Mouse (Mus musculus) frontal cortex, postnatal 14 days (tissue): ENCODE measurements at regions not wholly inside any gene's neighbourhood (a gene's known extent, or its start where the extent isn't known, plus 50 kb on each side); places are given as distances from the start of the nearest gene placed in this dataset.

Source experiments
- DNase-seq, 2 experiments: peaks; one replicate each; pipeline ENCODE4 v3.0.0; 2022; ENCODE audit warnings: low spot score in 2 of 2

GRCm38 (mm10) chr8:8391321-8391720 is 269.7 kb downstream of the Efnb2 start:
- DNase-seq: no peak

- DNase-seq: no peak
Measured at GRCm38 (mm10) chr8:8378248-8378647, 282.8 kb downstream of the Efnb2 start.

DNA sequence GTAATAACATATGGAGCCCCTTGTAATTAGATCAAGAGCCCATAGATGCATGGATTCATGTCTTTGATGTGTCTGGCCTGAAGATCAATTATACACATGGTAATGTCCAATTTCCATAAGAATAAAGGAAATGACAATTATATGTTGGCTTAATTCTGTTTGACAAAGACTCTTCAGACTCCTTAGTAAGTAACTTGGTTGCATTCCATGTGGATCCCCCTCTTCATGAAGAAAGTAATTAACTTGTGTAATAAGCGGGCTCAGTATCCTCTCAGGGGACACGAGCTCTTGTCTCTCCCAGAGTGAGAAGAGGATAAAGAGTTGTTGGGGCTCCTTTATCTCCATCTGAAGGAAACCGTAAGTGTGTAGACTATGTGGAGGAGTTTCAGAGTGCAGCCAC is 284.3 kb downstream of the Efnb2 start:
- no peak for DNase-seq

- DNase-seq: no peak
Measured at GRCm38 (mm10) chr8:8376379-8376778, 284.7 kb downstream of the Efnb2 start.

DNA sequence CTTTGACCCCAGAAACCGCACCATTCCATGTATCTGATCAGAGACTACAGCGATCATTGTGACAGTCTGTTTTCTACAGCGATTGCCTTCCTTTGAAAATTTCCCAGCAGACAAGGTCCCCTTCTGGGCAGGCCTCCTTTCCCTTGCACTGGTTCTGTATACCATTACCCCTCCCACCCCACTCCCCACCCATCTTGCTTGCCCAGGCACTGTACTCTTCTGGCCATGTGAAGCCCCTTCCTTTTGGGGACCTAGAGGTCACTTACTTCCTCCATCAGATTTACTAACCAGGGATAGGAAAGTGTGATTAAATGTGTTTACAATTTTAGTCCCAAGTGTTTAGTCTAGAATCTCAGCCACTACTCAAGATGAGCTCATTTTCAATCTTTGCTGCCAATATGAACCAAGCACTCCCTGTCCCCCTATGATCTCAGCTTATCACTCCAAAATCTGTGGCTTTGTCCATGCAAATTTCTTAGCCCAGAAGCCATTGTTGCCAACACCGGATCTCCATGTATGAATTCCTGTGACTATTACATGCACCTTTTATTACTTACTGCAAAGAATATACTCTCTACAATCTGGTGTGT is 293.7 kb downstream of the Efnb2 start:
- DNase-seq: no peak

GRCm38 (mm10) chr8:8361941-8362537 is 299.0 kb downstream of the Efnb2 start:
- no peak for DNase-seq

DNA sequence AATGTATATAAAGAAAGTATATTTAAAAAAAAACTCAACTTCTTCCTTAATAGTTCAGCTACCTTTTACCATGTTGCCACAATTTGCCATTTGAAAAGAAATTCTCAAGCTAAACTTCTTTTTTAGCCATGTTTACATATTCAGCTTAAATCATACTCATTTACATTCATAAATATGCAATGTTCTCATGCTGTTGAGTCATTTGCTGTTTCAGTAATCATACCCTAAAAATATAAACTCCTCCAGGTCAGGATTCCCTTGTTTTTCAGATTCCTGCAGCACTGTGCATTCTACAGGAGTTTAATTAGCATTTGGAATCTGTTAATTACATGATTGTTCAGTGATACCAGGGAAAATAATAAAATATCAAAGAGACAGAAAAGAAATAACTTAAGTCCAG is 300.5 kb downstream of the Efnb2 start:
- DNase-seq: no peak

- DNase-seq: no peak
Measured at GRCm38 (mm10) chr8:8354977-8355376, 306.1 kb downstream of the Efnb2 start.

DNA sequence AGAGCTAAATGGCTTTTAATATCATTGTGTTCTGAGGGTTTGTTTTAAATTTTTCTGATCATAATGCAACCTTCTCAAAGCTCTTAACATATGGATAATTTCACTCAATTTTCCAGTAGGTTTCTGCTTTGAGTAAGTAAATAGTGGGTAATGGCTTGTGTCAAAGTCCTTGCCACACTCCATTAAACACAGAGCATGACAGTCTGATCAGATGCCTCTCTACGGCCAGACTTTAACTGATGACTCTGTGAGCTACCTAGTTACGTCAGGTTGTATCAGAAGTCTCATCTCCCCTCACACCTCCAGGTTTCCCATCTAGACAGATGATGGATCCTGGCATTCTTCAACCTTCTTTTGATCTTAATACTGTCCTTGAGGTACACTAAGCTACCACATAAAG is 316.4 kb downstream of the Efnb2 start:
- DNase-seq: no peak

GRCm38 (mm10) chr8:8335256-8335972 is 325.6 kb downstream of the Efnb2 start:
- DNase-seq: no peak

DNA sequence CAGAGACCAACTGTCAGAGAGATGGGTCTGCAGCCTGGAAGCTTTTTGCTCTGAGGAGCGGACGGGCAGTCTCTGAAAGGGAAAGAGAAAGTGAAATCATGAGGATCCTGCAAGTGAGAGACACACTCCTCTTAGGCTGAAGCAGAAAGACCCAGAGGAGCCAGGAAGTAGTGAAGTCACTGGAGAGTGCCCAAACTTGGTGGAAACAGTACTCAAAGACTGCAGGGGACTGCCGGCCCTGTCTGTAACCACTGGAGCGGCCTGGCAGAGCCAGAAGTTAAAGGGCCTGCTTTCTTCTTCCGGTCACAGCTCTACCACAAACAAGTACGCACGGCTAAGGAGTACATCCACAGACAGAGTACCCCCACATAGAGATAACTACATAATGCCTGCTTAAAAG is 326.5 kb downstream of the Efnb2 start:
- no peak for DNase-seq

GRCm38 (mm10) chr8:8331249-8331648 is 329.8 kb downstream of the Efnb2 start:
- DNase-seq: no peak

DNA sequence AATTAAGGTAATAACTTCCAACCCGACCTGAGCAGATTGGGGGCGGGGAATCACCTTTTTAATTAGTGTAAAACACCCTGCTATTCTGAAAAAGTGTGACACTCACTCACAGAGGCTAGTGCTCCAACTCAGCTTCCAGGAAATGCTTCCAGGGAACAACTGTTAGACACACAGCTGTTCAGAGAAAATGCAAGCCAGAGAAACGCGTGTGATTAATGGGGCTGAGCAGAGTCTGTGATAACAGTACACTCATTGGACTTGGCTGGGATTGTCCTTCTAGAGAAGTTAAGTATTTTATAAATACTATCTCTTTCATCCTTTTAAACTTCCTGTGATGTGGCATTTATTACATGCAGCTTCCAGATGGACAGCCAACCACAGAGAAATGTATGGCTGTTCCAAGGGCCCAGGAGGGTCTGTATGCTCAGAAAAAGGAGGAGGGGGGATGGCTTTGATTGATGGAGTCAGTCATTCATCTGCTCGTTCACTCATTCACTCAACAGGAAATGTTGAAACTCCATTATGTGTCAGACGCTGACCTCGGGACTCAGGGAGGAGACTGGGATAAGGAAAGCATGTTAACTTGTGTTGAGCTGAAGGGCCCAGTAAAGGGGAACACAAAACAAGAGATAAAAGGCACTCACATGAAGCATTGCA is 332.9 kb downstream of the Efnb2 start:
- no peak for DNase-seq

- no peak for DNase-seq
Measured at GRCm38 (mm10) chr8:8326066-8326834, 334.8 kb downstream of the Efnb2 start.

DNA sequence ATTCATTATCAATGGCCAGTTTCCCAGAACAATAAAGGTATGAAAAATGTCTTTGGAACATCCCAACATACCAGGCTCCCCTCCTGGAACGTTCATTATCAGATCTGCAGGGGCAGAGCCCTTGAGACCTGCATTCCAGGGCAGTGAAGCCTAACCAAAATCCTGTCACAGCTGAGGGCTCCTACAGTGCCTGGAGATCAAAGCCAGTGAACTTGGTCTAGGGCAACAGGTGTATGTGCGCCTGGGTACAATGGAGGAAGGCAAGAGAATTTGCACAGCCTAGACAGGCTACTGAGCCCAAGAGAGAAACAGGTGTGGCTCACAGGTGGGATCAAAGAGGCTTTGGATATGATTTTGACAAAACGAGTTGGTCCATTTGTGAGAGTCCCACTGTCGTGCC is 335.6 kb downstream of the Efnb2 start:
- no peak for DNase-seq

DNA sequence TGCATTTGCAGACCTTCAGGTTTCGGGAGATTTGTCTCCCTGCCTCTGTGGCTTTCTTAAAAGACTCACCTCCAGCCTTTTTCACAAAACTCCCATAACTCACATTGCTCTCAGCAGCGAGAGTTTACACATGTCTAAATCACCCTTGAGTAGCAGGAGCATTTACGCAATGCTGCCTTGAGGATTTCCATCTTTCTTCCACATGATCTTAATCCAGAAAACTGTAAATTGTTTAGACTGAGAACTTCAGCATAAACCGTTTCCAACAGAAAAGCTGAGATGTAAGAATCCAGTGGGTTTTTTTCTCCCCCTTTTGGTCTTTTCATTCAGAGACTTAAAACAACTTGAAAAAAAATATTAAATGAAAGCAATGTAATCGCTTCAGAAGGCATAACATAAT is 336.5 kb downstream of the Efnb2 start:
- DNase-seq: no peak

GRCm38 (mm10) chr8:8308253-8308652 is 352.8 kb downstream of the Efnb2 start:
- DNase-seq: no peak

DNA sequence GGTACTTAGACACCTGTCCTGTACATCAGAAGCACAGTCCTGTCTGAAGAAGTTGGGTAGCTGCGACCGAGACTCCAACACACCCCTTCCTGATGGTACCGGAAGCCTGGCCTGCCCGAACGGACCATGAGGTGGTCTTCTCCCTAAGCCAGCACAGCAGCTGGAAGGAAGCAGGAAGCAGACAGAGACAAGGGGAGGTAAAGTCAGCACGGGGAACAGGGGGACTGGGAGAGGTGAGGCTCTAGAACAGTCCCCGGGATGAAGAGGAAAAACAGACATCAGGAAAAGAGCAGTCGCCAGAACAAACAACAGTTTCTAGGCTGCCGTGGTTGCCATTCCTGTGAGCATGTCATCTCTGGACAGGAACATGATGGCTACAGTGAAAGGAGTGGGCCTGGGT is 353.6 kb downstream of the Efnb2 start:
- no peak for DNase-seq

DNA sequence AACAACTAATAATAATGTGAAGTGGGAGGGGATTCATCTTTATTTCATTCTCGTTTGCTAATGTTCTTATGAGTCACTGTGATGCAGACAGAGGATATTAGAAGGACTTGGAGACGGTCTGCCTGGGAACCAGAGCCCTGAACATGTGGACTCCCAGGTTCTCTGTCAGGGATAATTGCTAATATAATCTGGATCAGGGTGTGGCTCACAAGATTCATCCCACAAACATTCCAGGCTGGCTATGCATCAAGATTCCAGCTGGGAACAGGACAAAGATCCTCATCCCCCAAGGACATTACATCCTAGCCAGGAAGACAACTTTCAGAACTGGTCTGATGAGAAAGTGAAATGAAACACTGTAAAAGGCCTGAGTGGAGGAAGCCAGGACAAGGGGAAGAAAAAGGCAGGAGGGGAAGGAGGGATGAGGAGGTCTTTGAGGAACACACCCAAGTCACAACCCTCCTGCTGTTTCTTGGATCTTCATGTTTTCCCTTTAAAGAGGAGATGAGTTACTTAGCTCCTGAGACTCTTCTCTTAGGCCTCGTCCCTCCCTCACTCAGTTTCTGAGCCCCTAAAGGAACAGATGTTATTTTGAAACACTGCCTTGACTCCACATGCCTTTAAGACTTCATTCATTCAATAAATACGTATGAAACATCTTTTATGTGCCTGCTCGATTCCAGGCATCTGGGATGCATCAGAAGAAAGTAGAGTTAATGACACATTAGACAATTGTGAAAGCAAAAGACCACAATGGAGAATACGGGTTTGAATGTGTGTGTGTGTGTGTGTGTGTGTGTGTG is 360.9 kb downstream of the Efnb2 start:
- DNase-seq: no peak

GRCm38 (mm10) chr8:8292577-8293247 is 368.3 kb downstream of the Efnb2 start:
- DNase-seq: no peak

GRCm38 (mm10) chr8:8285876-8286275 is 375.2 kb downstream of the Efnb2 start:
- no peak for DNase-seq
